Mouse (Mus musculus) heart, embryonic 10.5 days (tissue): ENCODE data around the gene Snip1. TPM values are rescaled to one million over a fixed set of nuclear protein-coding genes. Genes with fewer than 3 reads are reported as not detected.

Source experiments
- DNase-seq: peaks from one replicate; pipeline ENCODE4 v3.0.0-alpha.2; 2017; ENCODE audit warnings: low spot score
- H3K27ac ChIP-seq: fragments of 300-500 bp; sonication (generic); 2 replicates; pipeline ENCODE4 v1.5.1; 2016; ENCODE audit warnings: mild to moderate bottlenecking
- H3K27me3 ChIP-seq: fragments of 300-500 bp; sonication (generic); 2 replicates; pipeline ENCODE4 v1.6.1; 2016; ENCODE audit warnings: mild to moderate bottlenecking; ENCODE audit not compliant: poor library complexity, insufficient read depth, severe bottlenecking
- H3K36me3 ChIP-seq: fragments of 300-500 bp; sonication (generic); 2 replicates; pipeline ENCODE4 v1.6.1; 2016; ENCODE audit warnings: mild to moderate bottlenecking, moderate library complexity
- H3K4me1 ChIP-seq: fragments of 300-500 bp; sonication (generic); 2 replicates; pipeline ENCODE4 v1.6.1; 2016; ENCODE audit warnings: mild to moderate bottlenecking
- H3K4me3 ChIP-seq: fragments of 300-500 bp; sonication (generic); 2 replicates; pipeline ENCODE4 v1.5.1; 2016; ENCODE audit warnings: mild to moderate bottlenecking, moderate library complexity
- H3K9me3 ChIP-seq: fragments of 300-500 bp; sonication (generic); 2 replicates; pipeline ENCODE4 v1.6.1; 2016; ENCODE audit warnings: mild to moderate bottlenecking, moderate library complexity
- WGBS: fragments of 180-500 bp; shearing (Covaris S2); methylation state at CpG from one replicate; pipeline ENCODE4 v1.1.7; 2016; 5-methylcytosine and 5-hydroxymethylcytosine counted together
- polyA plus RNA-seq: library from polyadenylated mRNA; unstranded; fragments of >200 nt; fragmentation: Nextera tagmentation; extraction: Ambion mirVana; gene quantifications from 2 replicates; pipeline ENCODE4 v1.2.1, GENCODE M21; 2016

Gene Snip1
- 22.0 and 25.6 TPM in 2 replicates for polyA plus RNA-seq

DNA sequence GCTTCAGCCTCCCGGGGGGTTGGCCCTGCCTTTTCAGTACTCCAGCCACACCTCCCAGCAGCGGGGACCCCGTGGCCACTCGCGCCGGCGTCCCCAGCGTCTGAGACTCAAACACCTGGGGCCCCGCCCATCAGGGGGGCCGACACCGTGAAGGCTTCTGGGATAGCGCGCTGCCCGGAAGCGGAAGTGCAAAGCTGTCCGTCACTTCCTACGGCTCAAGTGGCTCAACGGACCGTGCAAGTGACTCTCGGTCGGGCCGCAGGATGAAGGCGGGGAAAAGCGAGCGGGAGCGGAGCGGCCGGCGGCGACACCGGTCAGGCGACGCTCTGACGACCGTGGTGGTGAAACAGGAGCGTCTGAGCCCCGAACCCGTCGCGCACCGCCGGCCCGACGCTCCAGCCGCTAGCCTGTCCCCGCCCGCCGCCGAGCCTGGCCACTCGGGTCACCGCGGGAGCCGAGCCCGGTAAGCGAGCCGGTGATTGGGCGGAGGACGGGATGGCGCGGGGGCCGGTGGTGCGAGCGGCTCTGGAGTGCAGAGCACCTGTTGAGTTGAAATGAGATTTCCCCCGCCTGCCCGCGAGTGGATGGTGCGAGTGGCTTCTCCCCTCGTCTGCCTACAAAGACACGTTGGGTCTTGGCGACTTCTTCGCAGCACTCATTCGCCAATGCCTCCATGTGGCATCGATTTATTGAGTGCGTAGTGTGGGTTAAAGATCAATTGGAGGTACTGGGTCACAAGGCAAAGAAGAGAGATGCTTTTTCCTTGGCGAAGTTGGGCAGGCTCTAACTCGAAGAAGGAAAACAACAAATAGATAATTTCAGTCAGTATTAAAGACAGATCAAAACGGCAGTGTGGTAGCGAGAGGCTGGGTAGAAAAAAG is at the start of gene Snip1:
Snip1 (plus strand) TSS at position 183 of the 881 bp plus-strand sequence.
- H3K36me3 ChIP-seq: peaks cover 36% of the 10 kb centered on the region
- peak within 1 kb of the TSS; percentile 97 for H3K4me3 ChIP-seq
- WGBS: under 1% methylated on average over 78 of the region's 78 CpGs
- no peaks in the 10 kb centered on the region for H3K9me3 ChIP-seq
- peaks cover 9% of the 10 kb centered on the region for H3K27me3 ChIP-seq
- H3K4me1 ChIP-seq: peaks cover 7% of the 10 kb centered on the region
- H3K27ac ChIP-seq: peak within 1 kb of the TSS; percentile 87
- DNase-seq: peak; percentile 97

DNA sequence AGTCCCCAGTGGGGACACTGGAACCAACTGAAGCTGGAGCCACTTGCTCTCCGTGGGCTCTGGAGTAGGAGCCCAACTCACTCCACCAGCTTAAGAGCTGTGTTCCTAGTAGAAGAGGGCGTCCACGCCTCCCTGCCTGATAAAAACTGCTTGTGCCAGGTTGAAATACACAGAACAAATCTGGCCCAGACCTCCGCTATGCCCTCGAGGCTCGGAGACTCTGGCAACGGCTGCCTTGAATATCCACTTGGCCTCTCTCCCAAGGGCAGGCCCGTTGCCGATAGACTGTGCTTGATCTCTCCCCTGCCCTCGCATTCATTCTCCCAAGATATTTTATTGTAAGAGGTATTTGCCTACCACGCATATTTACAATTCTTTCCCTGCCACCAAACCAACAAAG is 49.0 kb upstream of the Snip1 start:
- Histone ChIP-seq H3K36me3 (no peaks in the 10 kb centered on the region), H3K4me1 (no peaks in the 10 kb centered on the region), H3K27ac (no peak overlapping the region), H3K4me3 (no peak overlapping the region), H3K9me3 (no peaks in the 10 kb centered on the region), H3K27me3 (peaks cover 19% of the 10 kb centered on the region)
- WGBS: 81% methylated on average over 11 of the region's 11 CpGs
- DNase-seq: no peak

DNA sequence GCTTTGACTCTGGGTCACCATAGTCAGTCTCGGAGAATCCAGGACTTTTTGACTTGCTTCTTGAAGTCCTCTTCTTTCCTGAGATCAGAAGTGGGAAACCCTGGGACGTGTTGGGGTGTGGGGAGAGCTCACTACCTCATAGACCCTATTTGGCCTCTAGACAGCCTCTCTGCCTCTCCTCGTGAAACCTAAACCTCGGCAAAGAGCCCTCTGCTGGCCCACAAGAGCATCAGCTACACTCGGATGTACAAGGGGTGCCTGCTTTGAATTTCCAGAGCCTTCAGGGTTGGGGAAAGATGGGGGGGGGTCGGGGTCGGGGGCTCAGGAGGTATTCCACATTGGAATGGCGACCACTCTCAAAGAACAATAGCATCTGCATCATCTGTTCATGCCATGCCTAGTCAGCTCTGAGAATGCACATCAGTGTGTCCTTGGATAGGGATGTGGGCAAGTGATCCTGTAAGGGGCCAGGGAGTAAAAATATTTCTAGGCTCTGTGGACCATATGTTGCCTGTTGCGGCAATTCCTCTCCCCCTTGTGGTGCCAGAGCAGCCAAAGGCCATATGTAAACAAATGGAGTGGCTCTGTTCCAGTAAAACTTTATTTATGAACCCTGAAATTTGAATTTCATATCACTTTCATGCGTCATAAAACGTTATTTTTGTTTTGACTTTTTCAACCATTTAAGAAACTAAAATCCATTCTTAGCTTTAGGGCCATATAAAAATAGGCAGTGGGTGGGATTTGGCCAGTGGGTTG is 45.5 kb upstream of the Snip1 start:
- 28% methylated on average over 11 of the region's 11 CpGs for WGBS
- no peaks in the 10 kb centered on the region for H3K36me3 ChIP-seq
- H3K9me3 ChIP-seq: no peaks in the 10 kb centered on the region
- DNase-seq: no peak
- H3K4me1 ChIP-seq: no peaks in the 10 kb centered on the region
- H3K4me3 ChIP-seq: no peak overlapping the region
- peaks cover 27% of the 10 kb centered on the region for H3K27me3 ChIP-seq
- no peak overlapping the region for H3K27ac ChIP-seq

DNA sequence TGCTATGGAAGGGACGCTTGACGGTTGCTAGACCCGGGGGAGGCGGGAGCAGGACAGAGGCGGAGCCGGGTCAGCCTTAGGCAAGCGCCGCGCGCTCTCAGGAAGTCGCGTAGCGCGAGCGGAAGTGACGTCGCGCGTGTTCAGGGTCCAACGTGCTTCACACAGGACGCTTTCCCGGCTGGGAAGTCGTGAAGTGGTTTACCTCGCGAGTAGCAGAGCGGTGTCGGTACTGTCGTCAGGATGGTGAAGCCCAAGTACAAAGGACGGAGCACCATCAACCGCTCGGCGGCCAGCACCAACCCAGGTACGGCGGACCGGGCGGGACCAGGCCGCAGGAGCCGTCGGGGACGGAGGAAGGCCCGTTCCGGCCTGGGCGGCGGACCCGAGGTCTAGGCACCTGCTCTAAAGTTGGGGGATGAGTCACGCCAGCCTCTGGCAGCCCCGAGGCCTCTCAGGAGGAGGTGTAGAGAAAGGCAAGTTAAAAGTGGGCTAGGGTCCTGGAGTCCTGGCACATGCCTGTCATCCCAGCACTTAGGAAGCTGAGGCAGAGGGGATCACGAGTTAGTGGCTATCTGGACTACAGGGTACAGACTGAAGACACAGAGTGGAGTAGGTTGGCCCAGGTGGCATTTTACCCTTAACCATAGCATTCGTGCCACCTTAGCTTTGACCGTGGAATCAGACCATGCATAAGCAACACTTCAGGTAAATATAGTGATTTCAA is 36.4 kb upstream of the Snip1 start:
- H3K4me1 ChIP-seq: peaks cover 11% of the 10 kb centered on the region; the same call in 1 of the 2 replicates
- peak overlapping the region; percentile 100 for H3K4me3 ChIP-seq
- peak; percentile 98 for DNase-seq
- H3K27ac ChIP-seq: peak overlapping the region; percentile 91
- peaks cover 14% of the 10 kb centered on the region for H3K36me3 ChIP-seq
- WGBS: under 1% methylated on average over 50 of the region's 50 CpGs
- peaks cover 15% of the 10 kb centered on the region for H3K27me3 ChIP-seq
- H3K9me3 ChIP-seq: no peaks in the 10 kb centered on the region

DNA sequence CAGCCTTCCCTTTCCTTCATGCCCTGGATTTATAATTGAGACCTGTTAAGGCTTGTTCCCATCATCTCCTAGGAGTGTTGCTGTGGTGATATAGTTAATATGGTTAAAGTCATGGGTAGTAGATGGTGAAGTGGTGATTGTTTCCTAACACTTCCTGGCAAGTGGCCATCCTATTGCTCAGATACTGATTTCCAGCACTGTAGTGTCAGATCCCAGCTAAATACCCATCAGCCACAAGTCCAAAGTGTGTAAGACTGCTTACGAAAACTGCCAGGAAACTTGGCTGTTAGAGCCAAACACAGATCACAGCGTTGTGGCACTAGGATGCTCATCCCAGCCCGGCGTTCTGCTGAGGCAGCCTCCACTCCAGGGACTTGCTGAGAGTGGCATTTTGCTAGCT is 32.1 kb upstream of the Snip1 start:
- H3K36me3 ChIP-seq: peaks cover 50% of the 10 kb centered on the region
- 94% methylated on average over 4 of the region's 4 CpGs for WGBS
- DNase-seq: no peak
- no peaks in the 10 kb centered on the region for H3K9me3 ChIP-seq
- H3K4me1 ChIP-seq: peaks cover 11% of the 10 kb centered on the region; the same call in 1 of the 2 replicates
- H3K27me3 ChIP-seq: no peaks in the 10 kb centered on the region
- H3K27ac ChIP-seq: no peak overlapping the region
- H3K4me3 ChIP-seq: no peak overlapping the region

DNA sequence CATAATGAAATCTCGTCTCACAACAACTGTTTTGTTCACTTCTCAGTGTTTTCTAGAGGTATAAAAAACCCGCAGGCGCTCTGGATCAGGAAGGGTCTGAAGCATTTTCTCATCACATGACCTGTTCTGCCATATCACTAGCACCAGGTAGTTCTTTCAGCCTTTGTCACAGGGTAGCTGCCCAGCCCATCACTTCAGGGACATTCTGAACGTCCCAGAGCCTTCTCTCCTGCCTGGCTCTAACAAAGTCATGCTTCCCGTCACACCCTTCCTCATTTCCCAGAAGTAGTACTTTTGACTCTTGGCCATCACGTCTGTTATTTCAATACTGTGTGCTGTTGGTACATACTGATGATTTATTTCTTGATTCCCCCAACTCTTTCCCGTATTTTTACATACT is 22.0 kb upstream of the Snip1 start:
- peaks cover 93% of the 10 kb centered on the region for H3K36me3 ChIP-seq
- 87% methylated on average over 7 of the region's 7 CpGs for WGBS
- H3K27me3 ChIP-seq: no peaks in the 10 kb centered on the region
- H3K4me3 ChIP-seq: no peak overlapping the region
- no peaks in the 10 kb centered on the region for H3K9me3 ChIP-seq
- no peaks in the 10 kb centered on the region for H3K4me1 ChIP-seq
- H3K27ac ChIP-seq: no peak overlapping the region
- DNase-seq: no peak

DNA sequence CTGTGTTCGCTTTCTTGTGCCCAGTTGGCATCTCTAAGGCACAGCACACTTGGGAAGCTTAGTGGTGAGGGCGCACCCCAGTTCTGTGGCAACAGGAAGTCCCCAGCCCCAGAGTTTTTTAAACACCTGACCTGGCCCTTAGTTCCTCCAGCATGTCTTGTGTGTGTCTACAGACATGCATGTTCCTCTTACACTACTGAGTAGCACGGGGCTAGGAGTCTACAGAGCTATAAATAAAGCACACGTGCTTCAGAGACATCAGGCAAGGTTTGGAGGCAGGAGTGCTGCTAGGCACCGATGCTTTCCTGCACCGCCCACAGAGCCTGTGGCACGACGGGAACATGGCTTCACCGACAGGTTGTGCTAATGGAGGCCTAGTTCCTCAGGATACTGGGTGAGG is 11.1 kb upstream of the Snip1 start:
- Histone ChIP-seq H3K36me3 (peaks cover 55% of the 10 kb centered on the region), H3K27me3 (no peaks in the 10 kb centered on the region), H3K4me1 (peaks cover 26% of the 10 kb centered on the region), H3K4me3 (no peak overlapping the region), H3K27ac (no peak overlapping the region), H3K9me3 (no peaks in the 10 kb centered on the region)
- DNase-seq: no peak
- 79% methylated on average over 9 of the region's 9 CpGs for WGBS

DNA sequence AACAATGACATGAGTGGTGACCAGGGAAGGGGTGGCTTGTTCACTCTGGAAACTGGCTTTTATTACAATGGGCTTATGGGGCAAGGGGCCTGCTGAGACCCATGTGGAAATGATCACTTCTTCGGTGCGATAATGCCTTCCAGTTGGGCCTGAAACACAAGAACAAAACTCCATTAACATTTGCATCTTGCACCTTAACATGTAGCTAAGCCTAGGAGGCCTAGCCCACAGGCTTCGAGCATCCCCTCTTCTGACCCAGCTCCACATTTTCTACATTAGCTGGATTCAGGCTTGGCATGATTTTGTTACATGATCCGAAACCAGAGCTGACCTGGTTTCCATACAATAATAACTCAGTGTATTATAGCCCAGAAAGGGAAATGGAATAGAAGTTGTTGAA is 10.0 kb upstream of the Snip1 start:
- Histone ChIP-seq H3K27ac (no peak overlapping the region), H3K4me3 (no peak overlapping the region), H3K4me1 (peaks cover 26% of the 10 kb centered on the region), H3K9me3 (no peaks in the 10 kb centered on the region), H3K27me3 (no peaks in the 10 kb centered on the region), H3K36me3 (peaks cover 46% of the 10 kb centered on the region)
- DNase-seq: no peak
- 84% methylated on average over 4 of the region's 4 CpGs for WGBS

DNA sequence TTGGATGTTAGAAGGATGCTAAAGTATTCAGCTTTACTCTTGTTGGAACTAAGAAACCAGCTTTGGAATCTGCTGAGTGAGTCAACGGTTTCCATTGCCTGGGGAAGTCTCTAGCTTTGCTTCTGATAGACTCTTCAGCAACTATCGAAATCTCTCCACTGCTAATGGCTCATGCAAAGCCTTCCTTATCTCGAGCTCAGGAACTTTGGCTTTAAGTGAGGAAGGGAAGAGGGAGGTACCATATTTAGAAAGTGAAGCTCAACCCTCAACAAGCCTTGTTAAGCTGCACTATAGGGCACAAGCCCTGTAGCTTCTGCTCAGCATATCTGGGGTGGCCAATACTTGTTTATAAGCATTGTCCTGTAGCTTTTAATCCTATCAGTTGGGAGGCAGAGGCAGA is 9.2 kb upstream of the Snip1 start:
- 0 out of 2 replicates have a peak overlapping the region, but pooled peaks have one; percentile 48 for H3K27ac ChIP-seq
- 13% methylated on average over 3 of the region's 3 CpGs for WGBS
- no peak overlapping the region for H3K4me3 ChIP-seq
- peaks cover 40% of the 10 kb centered on the region for H3K36me3 ChIP-seq
- H3K4me1 ChIP-seq: peaks cover 26% of the 10 kb centered on the region
- DNase-seq: no peak
- H3K9me3 ChIP-seq: no peaks in the 10 kb centered on the region
- no peaks in the 10 kb centered on the region for H3K27me3 ChIP-seq

DNA sequence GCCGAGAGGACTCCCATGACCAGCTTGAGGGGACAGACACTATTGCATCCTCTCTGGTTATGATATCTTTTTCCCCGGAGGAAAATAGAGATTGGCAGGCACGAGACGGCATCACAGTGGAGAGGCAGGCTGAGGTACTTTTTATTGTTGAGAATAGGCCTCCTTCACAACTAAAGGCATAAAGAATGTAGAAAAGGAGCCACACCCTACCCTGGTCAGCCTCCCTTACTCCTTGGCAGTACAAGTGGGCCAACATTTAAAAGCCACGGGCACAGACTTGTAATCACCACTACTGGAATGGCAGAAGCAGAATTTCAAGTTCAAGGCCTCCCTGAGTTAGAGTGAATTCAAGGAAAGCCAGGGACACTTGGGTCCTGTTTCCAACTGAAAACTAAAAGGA is 8.4 kb upstream of the Snip1 start:
- 25% methylated on average over 5 of the region's 5 CpGs for WGBS
- peak overlapping the region; percentile 65; the same call in 1 of the 2 replicates for H3K27ac ChIP-seq
- peaks cover 26% of the 10 kb centered on the region for H3K4me1 ChIP-seq
- 0 out of 2 replicates have a peak overlapping the region, but pooled peaks have one; percentile 3 for H3K4me3 ChIP-seq
- H3K36me3 ChIP-seq: peaks cover 34% of the 10 kb centered on the region
- no peaks in the 10 kb centered on the region for H3K9me3 ChIP-seq
- DNase-seq: no peak
- H3K27me3 ChIP-seq: no peaks in the 10 kb centered on the region

DNA sequence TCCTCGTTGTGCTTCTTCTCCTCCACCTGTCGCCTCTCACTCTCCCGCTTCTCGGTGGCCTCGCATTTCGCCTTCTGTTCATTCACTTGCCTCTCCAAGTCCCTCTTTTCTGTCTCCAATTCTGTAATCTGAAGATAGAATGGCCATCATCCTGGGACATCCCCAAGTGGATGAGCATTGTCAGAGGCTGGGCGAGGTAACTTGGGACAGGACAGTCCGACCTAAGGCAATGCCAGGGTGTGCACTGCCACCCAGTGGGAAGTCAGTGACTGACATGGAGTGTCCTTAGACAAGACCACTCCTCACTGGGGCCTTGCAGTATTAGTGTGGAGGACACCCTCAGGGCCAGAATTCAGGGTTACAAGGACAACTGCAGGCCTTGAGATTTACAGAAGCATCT is 7.4 kb upstream of the Snip1 start:
- DNase-seq: peak; percentile 86
- 1% methylated on average over 8 of the region's 8 CpGs for WGBS
- Histone ChIP-seq H3K36me3 (peaks cover 24% of the 10 kb centered on the region), H3K27me3 (no peaks in the 10 kb centered on the region), H3K4me3 (peak overlapping the region; percentile 43), H3K9me3 (no peaks in the 10 kb centered on the region), H3K4me1 (peaks cover 26% of the 10 kb centered on the region), H3K27ac (no peak overlapping the region)

DNA sequence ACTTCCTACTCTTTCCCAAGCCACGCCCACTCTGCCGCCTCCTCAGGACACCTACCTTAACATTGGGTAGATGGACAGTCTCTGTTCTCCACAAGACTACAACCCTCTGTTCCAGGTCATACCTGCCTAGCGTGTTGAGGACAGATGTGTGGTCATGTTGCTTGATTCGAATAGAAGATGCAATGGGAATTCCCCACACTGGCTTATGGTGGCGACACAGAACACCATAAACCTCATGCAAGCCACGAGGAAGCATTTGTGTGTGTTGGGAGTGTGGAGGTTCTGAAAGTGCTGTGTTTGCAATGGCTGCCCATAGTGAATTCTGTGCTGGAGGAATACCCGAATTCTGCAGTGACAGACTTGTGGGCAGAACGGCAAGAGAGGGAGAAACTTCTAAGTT is 2.6 kb upstream of the Snip1 start:
- no peaks in the 10 kb centered on the region for H3K9me3 ChIP-seq
- H3K36me3 ChIP-seq: peaks cover 6% of the 10 kb centered on the region
- H3K4me1 ChIP-seq: peaks cover 9% of the 10 kb centered on the region
- 67% methylated on average over 8 of the region's 8 CpGs for WGBS
- DNase-seq: no peak
- H3K27me3 ChIP-seq: peaks cover 9% of the 10 kb centered on the region
- H3K4me3 ChIP-seq: no peak overlapping the region
- no peak overlapping the region for H3K27ac ChIP-seq
